Mouse (Mus musculus): ENCODE measurements at regions not wholly inside any gene's neighbourhood (a gene's known extent, or its start where the extent isn't known, plus 50 kb on each side); places are given as distances from the start of the nearest gene placed in this dataset.

DNA sequence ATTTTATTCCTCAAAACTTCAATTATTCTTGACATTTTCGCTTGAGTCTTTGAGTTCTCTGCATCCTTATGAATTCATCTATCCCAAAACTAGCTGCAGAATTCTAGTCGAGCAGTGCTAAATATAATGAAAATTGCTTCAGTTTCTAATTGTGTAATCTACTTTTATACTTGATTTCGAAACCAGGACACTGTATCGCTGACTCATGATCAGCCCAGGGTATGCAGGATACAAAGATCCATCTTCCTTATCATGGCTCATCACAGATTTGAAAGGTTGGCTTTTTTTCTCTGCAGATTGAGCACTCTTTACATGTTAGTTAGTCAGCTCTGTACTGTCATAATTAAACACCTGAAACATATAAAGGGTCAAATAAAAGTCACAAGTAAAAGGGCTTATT is 242.1 kb upstream of the Cdyl start:
- no peak for TF ChIP-seq CTCF (conservative IDR thresholded peaks at IDR 0.05; ENCODE audit: low read length)
- no peak for TF ChIP-seq NANOG (IDR thresholded peaks at IDR 0.05; ENCODE audit: borderline replicate concordance, low read length)
